Mouse (Mus musculus) erythroblast, adult 5-6 weeks (primary cell): Measurements from ENCODE around the gene Zfp334. TPM values are rescaled to one million over a fixed set of nuclear protein-coding genes. Genes with fewer than 3 reads are reported as not detected.

Source experiments
- ATAC-seq: replicated peaks from 2 replicates; pipeline ENCODE4 v1.8.0; 2016; ENCODE audit warnings: moderate number of reproducible peaks, mild to moderate bottlenecking, moderate TSS enrichment, inconsistent platforms; ENCODE audit not compliant: poor library complexity, low FRiP score, severe bottlenecking
- total RNA-seq, 2 experiments: library from RNA; stranded (forward) in 1 of 2; stranded (reverse) in 1 of 2; fragments of 150-400 nt in 1 of 2; fragments of 200-764, 138-1000 nt in 1 of 2; gene quantifications; 2 replicates each; pipeline versions ENCODE4 v1.2.3 to v1.2.4; 2015 to 2017; ENCODE audit warnings: low replicate concordance in 2 of 2

The Zfp334 gene
- total RNA-seq, 2 experiments from 2014 or later: not detected

DNA sequence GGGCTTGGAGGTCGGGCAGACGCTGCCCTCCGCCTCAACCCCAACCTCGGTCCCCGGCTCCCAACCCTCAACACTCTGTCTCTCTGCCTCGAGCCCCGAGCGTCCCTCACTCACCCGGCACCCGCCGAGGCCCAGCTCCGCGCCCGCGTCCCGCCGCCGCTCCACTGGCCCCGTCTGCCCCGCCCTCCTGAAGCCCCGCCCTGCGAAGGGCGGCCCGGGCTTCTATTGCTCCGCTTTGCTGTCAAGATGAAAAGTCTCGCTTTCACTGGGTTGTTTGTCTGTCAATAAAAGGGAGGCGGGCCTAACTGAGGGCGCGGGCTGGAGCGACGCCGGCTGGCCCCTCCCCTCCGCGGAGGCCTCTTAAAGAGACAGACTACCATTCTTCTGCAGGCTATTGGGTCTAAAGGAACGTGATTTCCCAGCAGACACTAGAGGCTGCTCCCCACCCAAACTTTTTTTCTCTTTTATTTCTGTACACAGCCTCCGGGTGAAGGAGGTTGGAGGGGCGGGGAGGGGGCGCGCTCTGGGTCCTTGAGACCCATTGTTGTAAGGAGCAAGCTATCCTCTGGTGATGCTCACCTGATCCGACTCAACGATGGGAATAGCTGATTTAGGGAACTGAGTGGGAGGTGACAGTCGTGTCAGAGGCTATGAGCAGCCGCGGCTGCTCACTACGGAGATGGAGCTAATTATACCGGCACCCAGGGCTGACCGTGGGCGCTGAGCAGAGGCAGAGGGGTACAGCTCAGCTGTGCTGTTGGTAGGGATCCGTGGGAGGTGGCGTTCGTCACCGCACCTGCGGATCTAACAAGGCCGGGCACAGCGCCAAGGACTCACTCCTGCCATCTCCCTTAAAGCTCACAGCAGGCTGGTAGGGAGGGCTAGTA is 61.5 kb downstream of the Zfp334 start, which contains the start of gene Elmo2:
Gene Elmo2, minus strand, starts transcription at position 176 of the 887 bp plus-strand sequence.
- ATAC-seq: peak; percentile 97

DNA sequence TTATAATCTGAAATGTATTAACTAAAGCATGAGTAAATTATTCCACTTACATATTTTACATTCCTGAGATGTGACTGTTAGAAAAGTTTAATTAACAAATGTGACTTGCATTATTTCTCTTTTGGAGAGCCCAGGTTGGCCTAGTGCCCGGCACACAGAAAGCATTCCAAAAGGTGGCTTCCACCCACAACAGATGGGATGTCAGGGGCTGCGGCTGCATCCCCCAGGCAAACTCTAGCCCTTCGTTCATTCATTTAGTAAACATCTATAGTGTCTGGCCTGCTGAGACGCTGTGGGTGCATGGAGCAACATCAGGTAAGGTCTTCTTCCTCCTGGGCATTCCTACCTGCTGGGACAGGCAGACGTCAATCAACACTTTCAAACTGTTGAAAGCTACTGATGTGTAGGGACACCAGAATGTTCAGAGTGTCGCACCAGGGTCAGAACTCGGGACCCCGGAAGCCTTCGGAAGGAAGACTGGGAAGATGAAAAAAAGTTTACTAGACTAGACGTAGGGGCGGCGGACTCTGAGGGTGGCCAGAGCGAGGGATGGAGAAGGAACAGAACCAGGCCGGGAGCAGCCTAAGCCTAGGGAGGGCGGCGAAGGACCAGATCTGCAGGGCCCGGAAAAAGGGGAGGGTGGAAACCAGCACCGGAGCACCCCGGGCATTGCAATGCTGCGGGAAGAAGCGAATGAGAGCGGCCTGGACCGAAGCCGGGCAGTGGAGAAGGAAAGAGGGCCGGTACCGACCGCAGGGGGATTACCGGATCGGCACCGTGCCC is 62.3 kb downstream of the Zfp334 start:
- ATAC-seq: peak; percentile 31

Other genes with a start within 250 kb of the Zfp334 start
- not detected in 2 replicates for gene Cdh22, start 153.4 kb downstream of the Zfp334 start, total RNA-seq (2015; ENCODE audit: low replicate concordance)
- gene Cdh22, start 153.4 kb downstream of the Zfp334 start, total RNA-seq (2017; ENCODE audit: low replicate concordance): not detected in 2 replicates
- 22.6 and 34.2 TPM in 2 replicates for gene Slc35c2, start 100.4 kb downstream of the Zfp334 start, total RNA-seq (2015; ENCODE audit: low replicate concordance)
- 10.0 and 14.6 TPM in 2 replicates for gene Slc35c2, start 100.4 kb downstream of the Zfp334 start, total RNA-seq (2017; ENCODE audit: low replicate concordance)
- 15.8 and 15.9 TPM in 2 replicates for gene Elmo2, start 61.8 kb downstream of the Zfp334 start, total RNA-seq (2015; ENCODE audit: low replicate concordance)
- gene Elmo2, start 61.8 kb downstream of the Zfp334 start, total RNA-seq (2017; ENCODE audit: low replicate concordance): 5.6 and 9.4 TPM in 2 replicates
- not detected in 2 replicates for gene Zfp663, start 19.5 kb downstream of the Zfp334 start, total RNA-seq (2015; ENCODE audit: low replicate concordance)
- gene Zfp663, start 19.5 kb downstream of the Zfp334 start, total RNA-seq (2017; ENCODE audit: low replicate concordance): not detected in 2 replicates
- not detected in 2 replicates for gene Ocstamp, start 12.1 kb upstream of the Zfp334 start, total RNA-seq (2015; ENCODE audit: low replicate concordance)
- 0.42 TPM in 1 of 2 replicates, not detected in the other for gene Ocstamp, start 12.1 kb upstream of the Zfp334 start, total RNA-seq (2017; ENCODE audit: low replicate concordance)
- not detected in 2 replicates for gene Slc13a3, start 85.0 kb upstream of the Zfp334 start, total RNA-seq (2015; ENCODE audit: low replicate concordance)
- not detected in 2 replicates for gene Slc13a3, start 85.0 kb upstream of the Zfp334 start, total RNA-seq (2017; ENCODE audit: low replicate concordance)
- 1.5 and 4.2 TPM in 2 replicates for gene Trp53rka, start 105.1 kb upstream of the Zfp334 start, total RNA-seq (2015; ENCODE audit: low replicate concordance)
- 1.5 and 1.7 TPM in 2 replicates for gene Trp53rka, start 105.1 kb upstream of the Zfp334 start, total RNA-seq (2017; ENCODE audit: low replicate concordance)
- gene Slc2a10, start 115.5 kb upstream of the Zfp334 start, total RNA-seq (2015; ENCODE audit: low replicate concordance): not detected in 2 replicates
- gene Slc2a10, start 115.5 kb upstream of the Zfp334 start, total RNA-seq (2017; ENCODE audit: low replicate concordance): 0.28 TPM in 1 of 2 replicates, not detected in the other
- not detected in 2 replicates for gene Eya2, start 206.8 kb upstream of the Zfp334 start, total RNA-seq (2015; ENCODE audit: low replicate concordance)
- 0.09 and 0.28 TPM in 2 replicates for gene Eya2, start 206.8 kb upstream of the Zfp334 start, total RNA-seq (2017; ENCODE audit: low replicate concordance)